Mouse (Mus musculus): Measurements from ENCODE around the gene Galnt2. TPM values are rescaled to one million over a fixed set of nuclear protein-coding genes. Genes with fewer than 3 reads are reported as not detected.

Galnt2 gene
- polyA plus RNA-seq, 1 experiment from 2014 or later = 44.0 TPM

- Histone ChIP-seq H3K9me3 (ENCODE audit: control insufficient read depth) (no peaks in the 10 kb centered on the region), H3K4me2 (replicated peaks; ENCODE audit: low read depth) (no peak overlapping the region), H3K27ac (ENCODE audit: low read depth, low read length) (no peak overlapping the region), H3K4me1 (replicated peaks; ENCODE audit: control insufficient read depth, insufficient read depth, low read length) (peaks cover 11% of the 10 kb centered on the region; the same call in 1 of the 2 replicates), H3K9ac (ENCODE audit: low read depth, low read length) (no peak overlapping the region), H3K27me3 (replicated peaks; ENCODE audit: control insufficient read depth, insufficient read depth, low read length) (no peaks in the 10 kb centered on the region), H3K36me3 (ENCODE audit: control insufficient read depth, insufficient read depth) (peaks cover 11% of the 10 kb centered on the region; the same call in 1 of the 2 replicates), H3K4me3 (ENCODE audit: low read depth, low read length) (no peak overlapping the region)
- WGBS = 59% methylated on average over 10 of the region's 10 CpGs
- no peak for ATAC-seq
- no peak for TF ChIP-seq CTCF (IDR thresholded peaks at IDR 0.05; ENCODE audit: low read depth)
Observed at GRCm38 (mm10) chr8:124274441-124275120, 43.4 kb downstream of the Galnt2 start.

- H3K4me2 ChIP-seq (replicated peaks; ENCODE audit: low read depth) = no peak overlapping the region
- WGBS = 93% methylated on average over 10 of the region's 10 CpGs
- ATAC-seq = no peak
- H3K9ac ChIP-seq (ENCODE audit: low read depth, low read length) = no peak overlapping the region
- peaks cover 11% of the 10 kb centered on the region; the same call in 1 of the 2 replicates for H3K4me1 ChIP-seq (replicated peaks; ENCODE audit: control insufficient read depth, insufficient read depth, low read length)
- no peaks in the 10 kb centered on the region for H3K27me3 ChIP-seq (replicated peaks; ENCODE audit: control insufficient read depth, insufficient read depth, low read length)
- no peaks in the 10 kb centered on the region for H3K9me3 ChIP-seq (ENCODE audit: control insufficient read depth)
- peaks cover 11% of the 10 kb centered on the region; the same call in 1 of the 2 replicates for H3K36me3 ChIP-seq (ENCODE audit: control insufficient read depth, insufficient read depth)
- no peak for TF ChIP-seq CTCF (IDR thresholded peaks at IDR 0.05; ENCODE audit: low read depth)
- H3K27ac ChIP-seq (ENCODE audit: low read depth, low read length) = no peak overlapping the region
- no peak overlapping the region for H3K4me3 ChIP-seq (ENCODE audit: low read depth, low read length)
Observed at GRCm38 (mm10) chr8:124275377-124276071, 44.3 kb downstream of the Galnt2 start.

- Histone ChIP-seq H3K4me2 (replicated peaks; ENCODE audit: low read depth) (no peak overlapping the region), H3K4me1 (replicated peaks; ENCODE audit: control insufficient read depth, insufficient read depth, low read length) (peaks cover 11% of the 10 kb centered on the region; the same call in 1 of the 2 replicates), H3K9me3 (ENCODE audit: control insufficient read depth) (no peaks in the 10 kb centered on the region), H3K27ac (ENCODE audit: low read depth, low read length) (no peak overlapping the region), H3K36me3 (ENCODE audit: control insufficient read depth, insufficient read depth) (peaks cover 11% of the 10 kb centered on the region; the same call in 1 of the 2 replicates), H3K4me3 (ENCODE audit: low read depth, low read length) (no peak overlapping the region), H3K9ac (ENCODE audit: low read depth, low read length) (no peak overlapping the region), H3K27me3 (replicated peaks; ENCODE audit: control insufficient read depth, insufficient read depth, low read length) (no peaks in the 10 kb centered on the region)
- 72% methylated on average over 24 of the region's 24 CpGs for WGBS
- no peak for ATAC-seq
- TF ChIP-seq CTCF (IDR thresholded peaks at IDR 0.05; ENCODE audit: low read depth) = no peak
Observed at GRCm38 (mm10) chr8:124277951-124278910, 47.0 kb downstream of the Galnt2 start.

- 56% methylated on average over 7 of the region's 7 CpGs for WGBS
- no peak for ATAC-seq
- H3K4me1 ChIP-seq (replicated peaks; ENCODE audit: control insufficient read depth, insufficient read depth, low read length) = peaks cover 7% of the 10 kb centered on the region; the same call in 1 of the 2 replicates
Observed at GRCm38 (mm10) chr8:124278956-124279689, 47.9 kb downstream of the Galnt2 start.

DNA sequence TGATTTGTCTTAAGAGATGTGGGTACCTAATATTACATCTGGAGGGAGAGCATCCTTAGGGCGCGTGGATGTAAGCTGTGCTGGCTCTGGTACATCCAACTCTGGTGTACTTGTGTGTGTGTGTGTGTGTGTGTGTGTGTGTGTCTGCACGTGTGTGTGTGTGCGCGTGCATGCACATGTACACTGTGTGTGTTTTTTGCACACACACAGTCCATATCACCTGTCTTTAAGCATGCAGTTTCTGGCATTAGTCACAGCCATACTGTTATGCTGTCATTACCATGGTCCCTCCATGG, 48.4 kb downstream of the Galnt2 start:
- no peak overlapping the region for H3K4me2 ChIP-seq (replicated peaks; ENCODE audit: low read depth)
- H3K4me3 ChIP-seq (ENCODE audit: low read depth, low read length) = no peak overlapping the region
- no peak overlapping the region for H3K9ac ChIP-seq (ENCODE audit: low read depth, low read length)
- no peak for ATAC-seq
- no peak overlapping the region for H3K27ac ChIP-seq (ENCODE audit: low read depth, low read length)
- WGBS = 98% methylated on average over 5 of the region's 5 CpGs
- H3K36me3 ChIP-seq (ENCODE audit: control insufficient read depth, insufficient read depth) = peaks cover 11% of the 10 kb centered on the region; the same call in 1 of the 2 replicates
- peaks cover 7% of the 10 kb centered on the region; the same call in 1 of the 2 replicates for H3K4me1 ChIP-seq (replicated peaks; ENCODE audit: control insufficient read depth, insufficient read depth, low read length)
- H3K27me3 ChIP-seq (replicated peaks; ENCODE audit: control insufficient read depth, insufficient read depth, low read length) = no peaks in the 10 kb centered on the region
- TF ChIP-seq CTCF (IDR thresholded peaks at IDR 0.05; ENCODE audit: low read depth) = no peak
- H3K9me3 ChIP-seq (ENCODE audit: control insufficient read depth) = no peaks in the 10 kb centered on the region

More at GRCm38 (mm10) chr8:124278956-124279689, 47.9 kb downstream of the Galnt2 start:
- no peak overlapping the region for H3K9ac ChIP-seq (ENCODE audit: low read depth, low read length)
- no peak overlapping the region for H3K4me3 ChIP-seq (ENCODE audit: low read depth, low read length)
- no peak overlapping the region for H3K27ac ChIP-seq (ENCODE audit: low read depth, low read length)
- no peaks in the 10 kb centered on the region for H3K9me3 ChIP-seq (ENCODE audit: control insufficient read depth)
- no peaks in the 10 kb centered on the region for H3K27me3 ChIP-seq (replicated peaks; ENCODE audit: control insufficient read depth, insufficient read depth, low read length)
- no peak overlapping the region for H3K4me2 ChIP-seq (replicated peaks; ENCODE audit: low read depth)
- no peak for TF ChIP-seq CTCF (IDR thresholded peaks at IDR 0.05; ENCODE audit: low read depth)
- H3K36me3 ChIP-seq (ENCODE audit: control insufficient read depth, insufficient read depth) = peaks cover 11% of the 10 kb centered on the region; the same call in 1 of the 2 replicates
